Mouse (Mus musculus) heart, embryonic 10.5 days (tissue): ENCODE measurements around the gene Mylk4. TPM values are rescaled to one million over a fixed set of nuclear protein-coding genes. Genes with fewer than 3 reads are reported as not detected.

Source experiments
- DNase-seq: peaks from one replicate; pipeline ENCODE4 v3.0.0-alpha.2; 2017; ENCODE audit warnings: low spot score
- H3K27ac ChIP-seq: fragments of 300-500 bp; sonication (generic); 2 replicates; pipeline ENCODE4 v1.5.1; 2016; ENCODE audit warnings: mild to moderate bottlenecking
- H3K27me3 ChIP-seq: fragments of 300-500 bp; sonication (generic); 2 replicates; pipeline ENCODE4 v1.6.1; 2016; ENCODE audit warnings: mild to moderate bottlenecking; ENCODE audit not compliant: poor library complexity, insufficient read depth, severe bottlenecking
- H3K36me3 ChIP-seq: fragments of 300-500 bp; sonication (generic); 2 replicates; pipeline ENCODE4 v1.6.1; 2016; ENCODE audit warnings: mild to moderate bottlenecking, moderate library complexity
- H3K4me1 ChIP-seq: fragments of 300-500 bp; sonication (generic); 2 replicates; pipeline ENCODE4 v1.6.1; 2016; ENCODE audit warnings: mild to moderate bottlenecking
- H3K4me3 ChIP-seq: fragments of 300-500 bp; sonication (generic); 2 replicates; pipeline ENCODE4 v1.5.1; 2016; ENCODE audit warnings: mild to moderate bottlenecking, moderate library complexity
- H3K9me3 ChIP-seq: fragments of 300-500 bp; sonication (generic); 2 replicates; pipeline ENCODE4 v1.6.1; 2016; ENCODE audit warnings: mild to moderate bottlenecking, moderate library complexity
- WGBS: fragments of 180-500 bp; shearing (Covaris S2); methylation state at CpG from one replicate; pipeline ENCODE4 v1.1.7; 2016; 5-methylcytosine and 5-hydroxymethylcytosine counted together
- polyA plus RNA-seq: library from polyadenylated mRNA; unstranded; fragments of >200 nt; fragmentation: Nextera tagmentation; extraction: Ambion mirVana; gene quantifications from 2 replicates; pipeline ENCODE4 v1.2.1, GENCODE M21; 2016

Mylk4 gene
- 0.07 TPM in 1 of 2 replicates, not detected in the other for polyA plus RNA-seq

DNA sequence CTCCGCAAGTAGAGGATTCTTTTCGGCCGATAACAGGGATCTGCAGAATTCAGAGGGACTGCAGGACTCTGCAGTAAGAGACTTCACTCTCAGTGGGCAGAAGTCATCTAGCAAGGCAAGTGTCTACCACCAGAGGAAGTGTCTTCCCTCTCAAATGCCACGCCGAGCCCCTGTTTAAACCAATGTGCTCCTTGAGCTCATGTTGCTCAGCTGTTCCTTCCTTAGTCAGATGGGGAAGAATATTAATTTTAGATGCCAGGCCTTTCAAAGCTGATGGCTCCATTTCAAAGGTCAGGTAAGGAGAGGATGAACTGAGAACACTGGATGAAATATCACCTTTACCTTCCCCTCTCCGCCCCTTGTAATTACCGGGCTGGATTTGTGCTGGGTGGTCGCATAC, at the start of gene Mylk4:
Gene Mylk4, minus strand, starts transcription at position 139 of the 400 bp plus-strand sequence.
- no peaks in the 10 kb centered on the region for H3K9me3 ChIP-seq
- no peaks in the 10 kb centered on the region for H3K4me1 ChIP-seq
- H3K27me3 ChIP-seq: no peaks in the 10 kb centered on the region
- H3K27ac ChIP-seq: no peak within 1 kb of the TSS
- no peak for DNase-seq
- 81% methylated on average over 8 of the region's 8 CpGs for WGBS
- H3K36me3 ChIP-seq: no peaks in the 10 kb centered on the region
- H3K4me3 ChIP-seq: no peak within 1 kb of the TSS

DNA sequence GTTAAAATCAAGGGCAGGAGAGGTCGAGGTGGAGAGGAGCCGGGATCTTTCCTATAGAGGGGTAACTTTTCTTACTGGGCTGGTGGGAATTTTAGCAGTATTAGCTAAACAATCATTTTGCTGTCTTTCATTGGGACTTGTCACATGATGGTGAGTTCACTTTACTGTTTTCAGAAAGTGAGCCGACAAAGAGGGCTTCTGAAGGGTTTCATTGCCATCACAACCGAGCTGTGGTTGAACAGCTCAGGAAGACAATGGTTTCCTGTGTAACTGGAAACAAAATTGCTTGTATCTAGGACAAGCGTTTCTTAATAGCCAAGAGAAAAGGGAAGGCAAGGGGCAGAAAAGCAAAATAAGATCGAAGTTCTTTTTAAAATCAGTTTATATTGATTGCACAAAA, 49.5 kb upstream of the Mylk4 start:
- Histone ChIP-seq H3K4me3 (no peak overlapping the region), H3K4me1 (no peaks in the 10 kb centered on the region), H3K27me3 (no peaks in the 10 kb centered on the region), H3K36me3 (no peaks in the 10 kb centered on the region), H3K27ac (no peak overlapping the region), H3K9me3 (no peaks in the 10 kb centered on the region)
- 67% methylated on average over 6 of the region's 6 CpGs for WGBS
- no peak for DNase-seq

DNA sequence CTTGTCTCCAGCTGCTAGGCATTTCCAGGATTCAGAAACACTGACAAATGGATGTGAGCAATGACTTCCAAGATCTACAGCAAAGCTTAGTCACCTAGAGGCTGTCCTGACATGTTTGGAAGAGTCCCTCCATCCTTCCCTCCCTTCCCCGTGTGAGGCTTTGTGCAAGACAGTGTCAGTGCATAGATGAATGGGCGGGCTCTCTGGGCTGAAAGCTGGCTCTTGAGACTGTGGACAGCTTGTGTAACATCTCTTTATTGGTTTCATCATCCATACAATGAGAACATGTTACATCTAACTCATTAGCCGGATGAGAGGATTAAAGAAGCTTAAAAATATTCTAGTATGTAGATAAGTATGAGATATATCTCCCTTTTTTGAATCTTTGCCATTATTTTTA, 49.0 kb upstream of the Mylk4 start:
- Histone ChIP-seq H3K9me3 (no peaks in the 10 kb centered on the region), H3K4me3 (no peak overlapping the region), H3K36me3 (no peaks in the 10 kb centered on the region), H3K27ac (no peak overlapping the region), H3K27me3 (no peaks in the 10 kb centered on the region), H3K4me1 (no peaks in the 10 kb centered on the region)
- 76% methylated on average over 3 of the region's 3 CpGs for WGBS
- no peak for DNase-seq

DNA sequence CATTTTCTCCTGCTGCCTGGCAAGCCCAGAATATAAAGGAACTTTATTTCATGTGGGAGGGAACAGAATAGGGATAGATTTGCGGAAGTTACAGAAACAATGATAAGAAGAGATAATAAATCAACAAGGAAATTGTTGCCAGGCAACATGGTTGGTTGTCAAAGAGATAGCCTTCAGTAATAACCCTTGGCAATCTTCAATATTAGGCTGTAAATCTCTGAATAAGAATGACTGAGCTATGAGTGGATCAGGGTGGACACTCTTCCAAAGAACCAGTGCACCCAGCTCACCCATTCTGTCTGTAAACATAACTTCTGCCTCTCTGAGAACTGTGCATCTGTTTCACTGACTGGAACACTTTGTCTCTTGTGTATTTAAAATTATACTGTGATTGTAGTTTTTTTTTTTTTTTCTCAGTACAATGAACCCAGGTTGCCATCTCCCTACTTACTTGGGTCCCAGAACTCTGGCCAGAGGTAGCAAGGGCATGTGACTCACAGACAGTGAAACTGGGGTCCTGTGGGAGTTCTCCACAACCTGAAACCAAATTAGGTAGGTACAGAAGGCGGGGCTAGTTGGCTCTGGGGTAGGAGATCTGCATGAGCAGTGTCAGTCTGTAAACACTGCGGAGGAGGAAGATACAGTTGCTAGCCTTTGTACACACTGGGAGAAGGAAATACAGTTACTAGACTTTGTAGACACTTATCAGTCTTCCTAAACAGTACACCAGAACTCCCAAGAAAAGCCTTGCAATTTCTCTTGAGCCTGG, 47.9 kb upstream of the Mylk4 start:
- no peaks in the 10 kb centered on the region for H3K27me3 ChIP-seq
- H3K4me3 ChIP-seq: no peak overlapping the region
- 75% methylated on average over 3 of the region's 3 CpGs for WGBS
- no peak for DNase-seq
- no peak overlapping the region for H3K27ac ChIP-seq
- no peaks in the 10 kb centered on the region for H3K4me1 ChIP-seq
- no peaks in the 10 kb centered on the region for H3K36me3 ChIP-seq
- no peaks in the 10 kb centered on the region for H3K9me3 ChIP-seq

DNA sequence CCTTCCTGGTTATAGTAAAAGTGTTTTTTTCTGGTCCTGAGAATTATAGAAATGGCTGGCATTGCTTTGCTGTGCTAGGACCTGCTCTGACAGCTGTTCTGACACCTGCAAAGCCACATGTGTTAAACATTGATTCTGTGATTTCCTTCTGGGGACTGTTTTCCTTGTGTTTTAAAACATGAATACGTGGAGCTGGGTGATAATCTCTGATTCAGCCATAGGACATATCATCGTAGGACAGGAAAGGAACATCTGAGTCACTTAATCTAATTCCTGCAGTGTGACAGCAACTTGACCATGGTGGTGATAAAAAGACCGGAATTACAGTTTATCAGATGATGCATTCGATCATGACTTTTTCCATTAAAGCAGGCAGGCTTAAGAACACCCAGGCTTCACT, 45.1 kb upstream of the Mylk4 start:
- H3K27me3 ChIP-seq: no peaks in the 10 kb centered on the region
- no peak overlapping the region for H3K27ac ChIP-seq
- no peaks in the 10 kb centered on the region for H3K9me3 ChIP-seq
- no peak overlapping the region for H3K4me3 ChIP-seq
- 63% methylated on average over 4 of the region's 4 CpGs for WGBS
- DNase-seq: no peak
- H3K4me1 ChIP-seq: no peaks in the 10 kb centered on the region
- H3K36me3 ChIP-seq: no peaks in the 10 kb centered on the region

DNA sequence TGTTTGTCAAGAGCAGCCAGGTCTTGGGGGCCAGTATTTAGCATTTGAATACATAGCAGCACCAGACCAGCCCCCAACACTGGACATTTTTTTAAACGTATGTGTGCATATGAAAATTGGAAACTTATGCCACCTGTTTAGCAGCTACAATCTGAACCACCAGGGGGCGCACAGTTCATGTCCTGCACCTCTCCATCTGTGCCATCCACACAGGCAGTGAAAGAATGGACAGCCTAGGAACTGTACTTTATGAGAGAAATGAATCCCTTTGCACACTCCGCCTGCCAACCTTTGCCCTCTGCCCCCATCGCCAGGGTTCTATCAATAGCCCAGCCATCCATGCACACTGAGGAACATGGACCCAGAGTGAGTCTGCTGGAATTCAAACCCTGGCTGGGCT, 44.2 kb upstream of the Mylk4 start:
- Histone ChIP-seq H3K36me3 (no peaks in the 10 kb centered on the region), H3K9me3 (no peaks in the 10 kb centered on the region), H3K27me3 (no peaks in the 10 kb centered on the region), H3K27ac (no peak overlapping the region), H3K4me1 (no peaks in the 10 kb centered on the region), H3K4me3 (no peak overlapping the region)
- 58% methylated on average over 4 of the region's 4 CpGs for WGBS
- no peak for DNase-seq

DNA sequence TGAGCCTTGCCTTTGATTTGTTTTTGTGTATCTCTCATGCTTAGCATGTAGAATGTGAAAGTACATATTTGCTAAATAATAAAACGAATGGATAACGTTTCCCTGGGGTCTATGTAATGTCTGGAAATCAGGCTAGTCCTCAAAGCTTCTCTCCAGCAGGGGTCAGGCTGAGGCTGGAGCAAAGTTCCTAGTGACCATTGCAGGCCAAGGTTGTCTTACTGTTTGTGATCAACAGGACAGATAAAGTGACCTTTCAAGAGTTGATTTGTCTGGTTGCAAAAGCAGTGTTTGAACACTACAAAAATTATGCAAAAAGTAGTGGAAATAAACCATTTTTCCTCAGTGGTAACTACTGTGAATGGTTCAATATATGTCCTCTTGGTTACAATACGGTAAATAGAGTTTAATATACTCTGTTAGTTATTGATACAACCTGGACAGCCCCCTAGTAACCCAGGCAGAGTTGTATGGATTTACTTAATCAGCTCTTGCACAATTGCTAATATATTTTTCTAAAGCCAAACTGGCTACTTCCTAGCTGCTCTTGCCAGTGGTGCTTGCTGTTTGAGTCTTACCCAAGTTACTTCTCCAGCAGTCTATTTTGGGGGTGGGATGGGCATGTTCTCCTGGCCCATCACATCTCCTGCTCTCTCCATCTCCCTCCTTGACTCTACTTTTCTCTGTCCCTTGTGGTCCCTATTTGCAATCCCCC, 43.5 kb upstream of the Mylk4 start:
- 0 out of 2 replicates have a peak, but pooled peaks cover 4% of the 10 kb centered on the region for H3K36me3 ChIP-seq
- no peak overlapping the region for H3K4me3 ChIP-seq
- DNase-seq: no peak
- H3K27me3 ChIP-seq: no peaks in the 10 kb centered on the region
- no peaks in the 10 kb centered on the region for H3K9me3 ChIP-seq
- H3K27ac ChIP-seq: no peak overlapping the region
- no peaks in the 10 kb centered on the region for H3K4me1 ChIP-seq
- WGBS: 72% methylated on average over 3 of the region's 3 CpGs

DNA sequence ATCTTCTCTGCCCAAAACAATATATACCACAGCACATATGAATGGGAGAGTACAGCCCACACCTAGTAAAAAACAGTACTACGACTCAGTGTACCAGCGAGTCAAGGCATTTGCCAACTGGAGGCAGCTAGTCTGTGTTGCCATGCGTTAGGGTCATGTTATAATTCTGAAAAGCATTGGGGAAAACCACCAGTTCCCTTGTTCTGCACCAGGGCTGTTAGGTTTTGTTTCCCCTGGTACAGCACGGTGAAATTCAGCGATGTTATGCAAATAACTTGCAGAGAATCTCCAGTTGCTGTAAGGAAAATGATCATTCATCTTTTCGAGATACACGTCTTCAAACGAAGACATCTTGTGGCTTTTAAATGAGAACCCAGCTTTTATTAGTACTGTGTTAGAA, 41.8 kb upstream of the Mylk4 start:
- WGBS: 89% methylated on average over 8 of the region's 8 CpGs

DNA sequence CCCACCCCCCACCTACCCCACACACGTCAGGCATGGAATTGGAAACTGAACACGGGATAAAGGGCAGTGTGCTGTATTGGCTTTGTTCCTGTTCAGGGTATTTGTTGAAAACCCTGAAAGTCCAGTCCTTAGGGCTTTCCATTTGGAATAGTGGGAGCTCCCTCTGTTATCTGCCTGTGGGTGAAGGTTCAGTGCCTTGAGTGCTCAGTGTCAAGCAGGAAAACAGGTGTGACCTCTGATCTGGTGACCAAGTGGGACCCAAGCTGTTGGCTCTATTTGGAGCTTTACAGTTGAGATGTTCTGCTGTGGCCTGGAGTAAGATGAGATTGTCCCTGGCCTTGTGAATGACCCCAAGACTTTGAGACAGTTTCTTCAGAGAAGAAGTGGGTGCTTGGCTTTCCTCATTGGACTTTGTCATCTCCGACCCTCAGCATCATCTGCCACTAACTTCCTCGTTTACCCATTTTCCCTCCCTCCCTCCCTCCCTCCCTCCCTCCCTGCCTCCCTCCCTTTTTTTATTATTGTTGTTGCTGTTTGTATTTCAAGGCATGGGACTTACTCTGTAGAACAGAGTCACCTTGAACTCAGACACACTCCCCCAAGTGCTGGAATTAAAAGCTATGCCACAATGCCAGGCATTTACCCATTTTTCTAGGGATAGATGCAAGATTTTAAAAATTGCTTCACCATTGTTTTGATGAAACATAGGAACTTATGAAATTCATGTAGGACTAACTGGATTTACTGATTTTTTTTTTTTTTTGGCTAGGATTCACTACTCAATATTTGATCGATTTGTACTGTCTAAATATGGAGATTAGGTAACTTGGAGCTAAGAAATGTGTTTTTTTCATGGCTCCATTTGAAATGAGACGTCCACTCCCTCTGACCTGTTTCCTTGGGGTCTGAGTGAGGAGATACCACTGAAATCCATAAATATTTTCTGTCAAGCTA, 40.9 kb upstream of the Mylk4 start:
- H3K9me3 ChIP-seq: no peaks in the 10 kb centered on the region
- H3K4me3 ChIP-seq: no peak overlapping the region
- WGBS: 87% methylated on average over 6 of the region's 6 CpGs
- H3K4me1 ChIP-seq: no peaks in the 10 kb centered on the region
- H3K27me3 ChIP-seq: no peaks in the 10 kb centered on the region
- DNase-seq: no peak
- H3K36me3 ChIP-seq: peaks cover 28% of the 10 kb centered on the region
- no peak overlapping the region for H3K27ac ChIP-seq

More for the DNA sequence above, 41.8 kb upstream of the Mylk4 start:
- no peaks in the 10 kb centered on the region for H3K9me3 ChIP-seq
- no peaks in the 10 kb centered on the region for H3K4me1 ChIP-seq
- no peak for DNase-seq
- no peaks in the 10 kb centered on the region for H3K27me3 ChIP-seq
- H3K4me3 ChIP-seq: no peak overlapping the region
- peaks cover 19% of the 10 kb centered on the region for H3K36me3 ChIP-seq
- H3K27ac ChIP-seq: no peak overlapping the region

DNA sequence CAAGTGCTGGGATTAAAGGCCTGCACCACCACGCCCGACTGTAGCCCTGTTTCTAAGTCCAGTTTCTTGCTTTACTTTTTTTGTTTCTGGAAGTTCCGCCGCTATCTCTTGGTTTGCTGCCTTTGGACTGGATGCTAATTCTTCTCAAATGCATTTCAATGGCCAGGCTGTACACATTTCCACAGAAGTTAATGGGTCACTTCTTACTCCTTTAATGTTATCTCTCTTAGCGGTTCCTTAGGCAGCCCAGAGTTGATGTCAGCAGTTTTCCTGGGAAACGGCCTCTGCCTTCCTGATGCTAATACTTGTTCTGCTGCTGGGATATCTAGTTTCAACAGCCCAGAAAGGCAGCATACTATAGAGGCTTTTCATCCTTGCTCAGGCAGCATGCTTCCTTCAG, 39.4 kb upstream of the Mylk4 start:
- Histone ChIP-seq H3K9me3 (no peaks in the 10 kb centered on the region), H3K27me3 (no peaks in the 10 kb centered on the region), H3K4me3 (no peak overlapping the region), H3K4me1 (no peaks in the 10 kb centered on the region), H3K36me3 (peaks cover 41% of the 10 kb centered on the region), H3K27ac (no peak overlapping the region)
- WGBS: 80% methylated on average over 6 of the region's 6 CpGs
- DNase-seq: no peak

DNA sequence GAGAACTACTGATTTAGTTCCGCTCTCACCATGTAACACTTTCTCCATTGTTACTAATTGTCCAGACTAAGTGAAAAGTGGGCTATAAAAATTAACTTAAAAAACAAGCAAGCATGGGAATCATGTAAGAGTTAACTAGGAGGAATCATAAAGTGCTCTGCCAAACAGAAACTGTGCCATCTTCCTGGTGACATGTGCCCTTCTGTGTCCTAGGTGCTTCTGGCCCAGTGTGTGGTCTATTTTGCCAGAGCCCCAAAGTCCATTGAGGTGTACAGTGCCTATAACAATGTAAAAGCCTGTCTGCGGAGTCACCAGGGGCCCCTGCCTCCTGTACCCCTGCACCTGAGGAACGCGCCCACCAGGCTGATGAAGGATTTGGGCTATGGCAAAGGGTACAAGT, 37.9 kb upstream of the Mylk4 start:
- no peaks in the 10 kb centered on the region for H3K4me1 ChIP-seq

DNA sequence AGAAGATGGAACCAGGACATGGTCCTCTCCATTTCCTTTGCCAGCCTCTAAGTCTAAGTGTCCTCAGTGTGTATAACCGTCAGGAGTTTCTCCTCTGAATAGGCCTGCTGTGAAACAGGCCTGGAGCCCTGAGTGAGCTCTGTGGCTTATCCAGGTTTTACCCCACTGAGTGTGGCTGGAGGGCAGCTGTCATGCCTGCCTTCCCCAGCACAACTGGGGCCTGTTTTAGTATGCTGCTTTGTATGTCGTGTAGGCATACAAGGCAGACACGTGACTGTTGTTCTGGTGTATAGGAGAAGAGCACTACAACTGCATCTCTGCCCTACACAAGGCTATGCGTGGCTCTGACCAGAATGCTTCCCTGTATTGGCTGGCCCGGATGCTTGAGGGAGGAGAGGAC, 36.2 kb upstream of the Mylk4 start:
- DNase-seq: peak; percentile 56
- no peaks in the 10 kb centered on the region for H3K27me3 ChIP-seq
- 90% methylated on average over 5 of the region's 5 CpGs for WGBS
- H3K4me1 ChIP-seq: no peaks in the 10 kb centered on the region
- H3K4me3 ChIP-seq: no peak overlapping the region
- H3K27ac ChIP-seq: no peak overlapping the region
- H3K9me3 ChIP-seq: no peaks in the 10 kb centered on the region
- H3K36me3 ChIP-seq: peaks cover 57% of the 10 kb centered on the region

More for the DNA sequence above, 37.9 kb upstream of the Mylk4 start:
- Histone ChIP-seq H3K4me3 (no peak overlapping the region), H3K27me3 (no peaks in the 10 kb centered on the region), H3K36me3 (peaks cover 51% of the 10 kb centered on the region), H3K9me3 (no peaks in the 10 kb centered on the region), H3K27ac (no peak overlapping the region)
- no peak for DNase-seq
- WGBS: 95% methylated on average over 4 of the region's 4 CpGs

DNA sequence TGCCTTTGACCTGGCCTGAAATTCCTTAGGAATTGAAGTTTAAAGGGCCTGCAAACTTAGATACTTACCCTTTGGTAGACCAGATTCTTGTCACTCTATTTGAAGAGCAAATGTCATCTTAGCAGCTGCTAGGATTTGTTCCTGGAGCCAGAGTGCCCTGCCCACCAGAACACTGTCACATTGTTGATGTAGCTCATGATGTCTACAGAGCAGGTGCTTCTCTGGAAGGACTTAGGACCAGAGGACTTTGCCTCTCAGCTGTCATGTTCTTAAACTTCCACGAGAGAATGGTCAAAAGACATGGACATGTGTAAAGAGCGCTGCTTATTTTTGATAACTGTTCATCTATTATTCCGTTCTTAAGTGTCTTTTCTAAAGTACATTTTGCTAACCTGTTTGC, 35.5 kb upstream of the Mylk4 start:
- Histone ChIP-seq H3K27ac (no peak overlapping the region), H3K36me3 (peaks cover 60% of the 10 kb centered on the region), H3K4me1 (no peaks in the 10 kb centered on the region), H3K27me3 (no peaks in the 10 kb centered on the region), H3K9me3 (no peaks in the 10 kb centered on the region), H3K4me3 (no peak overlapping the region)
- DNase-seq: no peak
- WGBS: 94% methylated on average over 3 of the region's 3 CpGs
